Mouse (Mus musculus) embryo, embryonic 11.5 days (tissue): Measurements from ENCODE around the gene Rps6kl1.

Source experiments
- DNase-seq: peaks from one replicate; pipeline ENCODE4 v3.0.0-alpha.2; 2012; ENCODE audit warnings: low read depth, low spot score

Rps6kl1 gene

DNA sequence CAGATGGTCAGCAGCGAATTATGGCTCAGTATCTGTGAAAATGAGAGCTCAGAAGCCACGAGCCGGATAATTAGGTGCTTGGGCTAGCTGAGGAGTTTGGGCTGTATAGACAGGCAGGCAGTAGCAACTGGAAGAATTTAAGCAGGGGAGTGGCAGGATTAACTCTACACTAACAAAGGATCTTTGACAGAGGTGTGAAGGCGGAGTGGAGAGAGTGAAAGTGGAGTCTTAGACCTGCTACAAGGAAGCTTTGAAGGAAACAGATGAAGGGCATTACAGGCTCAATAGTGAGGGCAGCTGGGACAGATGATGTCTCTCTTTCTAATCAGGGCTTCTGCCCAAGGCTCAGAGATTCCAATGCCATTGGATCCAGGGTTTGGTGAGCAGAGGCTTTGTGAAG, 41.6 kb downstream of the Rps6kl1 start:
- DNase-seq, result no peak

DNA sequence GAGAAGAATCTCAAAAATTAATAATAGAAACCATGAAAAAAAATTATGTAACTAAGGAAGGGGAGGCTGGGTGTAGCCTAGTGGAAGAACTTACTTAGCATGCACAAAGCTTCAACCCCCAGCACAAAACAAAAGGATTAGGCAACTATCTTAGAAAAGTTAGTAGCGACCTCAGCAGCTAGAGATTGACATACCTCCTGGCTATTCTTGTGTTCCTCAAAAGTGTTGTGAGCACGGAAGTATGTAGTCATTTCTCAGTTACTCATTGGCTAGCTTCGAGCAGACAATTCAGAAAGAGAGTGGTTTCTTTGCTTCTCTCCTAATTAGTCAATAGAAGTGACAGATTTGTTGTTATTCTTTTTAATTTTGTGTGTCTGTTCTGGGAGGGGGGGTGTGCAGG, 42.4 kb downstream of the Rps6kl1 start:
- DNase-seq, result no peak

DNA sequence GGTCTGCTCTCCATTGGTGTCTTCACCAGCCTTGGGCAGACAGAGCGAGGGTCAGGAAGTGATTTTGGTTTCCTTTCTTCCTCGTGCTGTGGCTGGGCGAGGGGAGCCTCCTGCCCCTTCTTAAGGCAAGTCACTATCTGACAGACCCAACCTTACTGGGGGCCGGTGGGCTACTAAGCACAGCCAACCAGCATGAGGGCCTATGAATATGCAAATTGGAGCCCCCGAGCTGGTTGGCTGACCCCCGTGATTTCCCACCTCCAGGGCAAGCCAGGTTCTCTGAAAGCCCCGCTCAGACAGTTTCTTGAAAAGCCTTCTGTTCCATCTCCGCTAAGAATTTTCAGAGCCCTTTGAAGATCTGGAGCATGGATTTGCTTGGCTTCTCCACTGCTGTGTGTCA, 44.8 kb downstream of the Rps6kl1 start:
- no peak for DNase-seq

DNA sequence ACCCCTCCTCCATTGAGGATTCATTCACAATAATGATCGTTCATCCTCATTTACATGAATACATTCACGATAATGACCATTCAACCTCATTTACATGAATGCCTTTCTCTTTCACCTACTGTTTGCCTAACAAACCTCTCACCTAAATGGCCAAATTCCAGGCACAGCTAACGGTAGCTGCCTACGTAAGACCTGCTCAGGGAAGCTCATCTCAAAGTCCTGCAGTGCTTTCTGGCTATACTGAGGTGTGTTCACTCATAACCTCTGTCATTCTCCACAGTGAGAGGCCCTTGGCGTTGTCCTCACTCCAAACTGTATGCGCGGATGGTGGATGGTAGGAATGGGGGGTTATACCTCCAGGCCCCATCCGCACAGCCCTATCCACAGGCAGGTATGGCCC, 46.3 kb downstream of the Rps6kl1 start:
- no peak for DNase-seq

DNA sequence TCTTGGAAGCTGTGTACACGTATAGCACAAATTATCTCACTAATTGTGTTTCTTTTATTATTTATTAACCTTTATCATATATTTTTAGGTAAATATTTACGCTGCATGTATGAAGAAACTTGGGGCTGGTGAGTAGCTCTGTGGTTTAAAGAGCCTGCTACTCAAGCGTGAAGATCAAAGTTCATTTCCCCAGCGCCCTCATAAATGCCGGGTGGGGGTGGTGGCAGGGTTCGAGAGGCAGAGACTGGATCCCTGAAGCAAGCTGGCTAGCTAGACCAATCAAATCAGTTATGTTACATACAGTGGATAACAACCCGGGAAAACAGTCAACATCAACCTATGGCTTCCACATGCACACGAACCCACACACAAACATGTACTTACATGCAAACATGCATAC, 48.0 kb downstream of the Rps6kl1 start:
- DNase-seq, result no peak

DNA sequence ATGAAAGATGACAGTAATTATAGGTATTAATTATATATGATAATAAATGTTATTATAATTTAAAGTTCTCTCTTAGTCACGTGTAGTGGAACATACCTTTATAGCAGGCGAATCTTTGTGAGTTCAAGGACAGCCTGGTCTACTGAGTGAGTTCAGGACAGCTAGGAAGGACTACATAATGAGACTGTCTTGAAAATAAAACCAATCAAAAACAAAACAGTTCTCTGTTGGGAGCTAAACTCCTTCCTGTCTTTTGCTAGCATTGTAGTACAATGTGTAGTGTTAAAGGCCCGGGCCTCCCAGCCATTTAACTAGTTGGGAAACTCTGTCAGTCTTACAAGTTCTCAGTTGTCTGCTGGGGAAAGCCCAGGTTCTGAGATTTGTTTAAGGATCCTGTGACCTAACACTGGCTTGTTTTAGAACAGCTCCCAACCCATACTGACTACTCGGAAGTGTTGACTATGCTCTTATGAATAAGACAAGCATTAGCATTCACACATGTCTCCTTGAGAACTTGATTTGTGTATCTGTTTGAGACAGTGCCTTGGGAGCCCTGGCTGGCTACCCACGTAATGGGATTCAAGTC, 49.5 kb downstream of the Rps6kl1 start:
- DNase-seq, result no peak

DNA sequence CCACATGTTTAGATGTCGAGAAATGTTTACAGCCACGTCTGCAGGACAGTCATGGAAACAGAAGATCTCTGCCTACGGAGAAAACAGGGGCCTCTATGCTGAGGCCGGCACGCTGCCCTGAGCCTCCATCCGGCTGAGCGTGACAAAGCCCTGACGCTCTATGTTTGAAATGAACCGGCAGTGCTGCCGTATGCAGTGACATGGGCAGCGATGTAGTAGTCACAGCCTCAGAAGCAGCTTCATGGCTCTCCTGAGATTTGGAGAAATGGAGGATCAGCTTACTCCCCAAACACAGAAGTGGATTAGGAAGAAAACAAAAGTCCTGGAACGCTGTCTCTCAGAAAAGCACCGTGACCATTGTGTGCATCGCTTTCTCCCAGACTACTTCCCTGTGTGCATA, 50.1 kb downstream of the Rps6kl1 start:
- DNase-seq, result no peak

DNA sequence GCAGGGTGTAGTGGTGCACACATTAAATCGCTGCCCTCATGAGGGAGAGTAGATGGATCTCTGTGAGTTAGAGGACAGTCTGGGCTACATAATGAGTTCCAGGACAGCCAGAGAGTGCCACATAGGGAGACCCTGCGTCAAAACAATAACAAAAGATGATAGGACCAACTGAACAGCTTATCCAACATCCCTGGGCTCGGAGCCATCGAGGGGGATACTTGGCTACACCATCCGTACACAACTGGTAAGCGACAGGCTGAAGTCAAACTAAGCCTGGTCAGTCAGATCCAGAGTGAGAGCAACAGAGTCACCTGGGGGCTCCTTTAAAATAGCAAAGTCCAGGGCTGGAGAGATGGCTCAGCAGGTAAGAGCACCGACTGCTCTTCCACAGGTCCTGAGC, 55.2 kb downstream of the Rps6kl1 start:
- no peak for DNase-seq

DNA sequence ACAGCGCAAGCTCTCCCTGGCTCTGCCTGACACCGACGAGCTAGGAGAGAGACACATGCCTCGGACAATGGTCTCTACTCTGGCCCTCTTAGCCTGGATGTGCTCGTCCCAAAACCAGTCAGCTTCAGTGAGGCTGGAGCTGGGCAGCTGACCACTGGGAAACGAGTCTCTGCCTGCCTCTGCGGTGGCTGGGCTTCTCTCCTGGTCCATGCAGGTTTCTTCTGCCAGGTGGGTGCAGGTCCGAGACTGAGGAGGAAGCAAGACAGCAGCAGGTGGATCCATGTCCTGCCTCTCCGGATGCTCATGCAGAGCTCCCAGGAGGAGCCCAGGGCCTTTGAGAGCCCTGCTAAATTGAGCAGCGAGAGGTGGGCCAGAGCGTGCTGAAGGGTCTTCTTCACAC, 55.9 kb downstream of the Rps6kl1 start:
- DNase-seq, result no peak

DNA sequence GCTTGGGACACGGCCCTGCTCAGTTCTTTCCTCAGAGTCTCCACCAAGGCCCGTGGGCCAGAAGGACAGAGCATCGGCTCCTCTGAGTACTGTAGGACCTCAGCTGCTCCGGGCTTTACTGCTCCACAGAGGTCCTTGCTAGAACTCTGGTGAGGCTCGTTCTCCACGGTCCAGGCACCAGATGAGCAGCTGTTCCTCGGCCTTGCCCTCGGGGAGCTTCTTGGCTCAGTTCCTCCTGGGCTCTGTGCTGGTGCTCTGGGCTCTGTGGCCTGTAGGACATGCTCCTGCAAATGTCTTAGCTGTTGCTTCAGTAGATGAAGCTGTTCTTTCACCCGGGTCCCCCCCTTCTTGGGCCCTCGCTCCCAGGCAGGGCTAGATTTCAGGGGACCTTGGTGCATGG, 56.4 kb downstream of the Rps6kl1 start:
- DNase-seq, result no peak

DNA sequence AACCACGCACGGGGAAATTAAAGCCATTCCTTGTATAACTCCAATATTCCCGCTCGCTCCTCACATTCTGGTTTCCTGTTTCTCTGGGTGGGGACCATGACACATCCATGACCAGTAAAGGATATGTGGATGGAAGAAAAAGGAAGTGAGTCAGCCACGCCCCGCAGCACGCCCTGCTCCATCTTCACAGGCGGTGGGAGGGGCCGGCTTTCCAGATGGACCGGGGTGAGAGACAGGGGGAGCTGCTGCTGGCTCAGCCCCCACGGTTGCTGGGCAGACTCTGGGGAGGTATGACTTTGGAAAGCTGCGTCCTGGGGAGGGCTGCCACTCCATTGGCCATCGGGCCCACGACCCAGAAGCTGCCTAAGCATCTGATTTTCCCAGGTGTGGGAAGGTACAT, 57.1 kb downstream of the Rps6kl1 start:
- DNase-seq, result no peak

DNA sequence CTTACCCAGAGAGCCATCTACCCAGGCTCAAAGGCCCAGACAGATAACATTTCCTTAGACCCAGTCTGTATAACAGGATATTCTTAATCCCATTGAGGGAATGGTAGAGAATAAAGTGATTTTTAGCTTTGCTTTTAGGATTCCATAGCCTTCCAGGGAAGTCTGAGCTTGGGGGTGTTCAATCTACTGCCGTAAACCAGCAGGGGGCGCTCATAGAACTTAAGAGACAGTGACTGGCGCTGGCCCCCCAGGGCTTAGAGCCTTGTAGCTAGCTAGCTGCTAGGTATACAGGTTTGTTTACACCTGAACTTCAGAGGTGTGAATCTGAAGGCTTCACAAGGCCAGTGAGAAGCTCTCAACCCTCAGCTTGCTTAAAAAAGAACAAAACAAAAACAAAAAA, 58.9 kb downstream of the Rps6kl1 start:
- peak; percentile 44 for DNase-seq

DNA sequence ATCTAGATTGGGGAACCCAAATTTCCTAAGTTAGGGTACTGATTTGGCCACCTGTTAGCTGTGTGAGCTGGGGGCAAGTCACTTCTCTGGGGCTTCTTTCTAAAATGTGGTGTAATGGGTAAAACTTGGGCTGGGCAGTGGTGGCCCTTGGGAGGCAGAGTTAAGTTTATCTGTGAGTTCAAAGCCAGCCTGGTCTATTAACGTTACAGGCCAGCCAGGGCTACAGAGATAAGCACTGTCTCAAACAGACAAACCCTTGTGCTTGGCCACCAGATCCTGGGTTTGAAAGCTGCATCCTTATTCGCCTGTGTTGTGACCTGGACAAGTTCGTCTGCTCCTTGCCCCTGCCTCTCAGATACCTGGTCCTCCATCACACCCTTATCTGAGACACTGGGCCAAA, 59.9 kb downstream of the Rps6kl1 start:
- no peak for DNase-seq

DNA sequence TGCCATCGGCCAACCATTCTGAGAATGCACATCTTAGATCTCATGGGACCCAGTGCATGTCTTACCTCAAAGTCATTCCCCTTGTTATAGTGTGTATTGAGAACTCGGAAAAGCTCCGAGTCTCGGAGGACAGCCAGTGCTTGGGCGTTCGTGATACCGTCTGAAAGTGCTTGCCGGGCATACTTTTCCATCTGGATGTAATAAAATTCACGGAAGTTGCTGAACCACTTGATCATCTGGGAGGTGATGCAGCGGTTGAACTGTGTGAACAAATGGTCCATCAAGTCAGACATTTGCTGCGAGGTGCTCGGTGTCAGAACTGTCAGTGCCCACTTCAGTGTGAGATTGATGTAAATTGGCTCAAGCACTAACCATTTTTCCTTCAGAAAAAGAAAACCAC, 63.2 kb downstream of the Rps6kl1 start:
- no peak for DNase-seq
